Mouse (Mus musculus): Measurements from ENCODE around the gene Glyctk.

DNA sequence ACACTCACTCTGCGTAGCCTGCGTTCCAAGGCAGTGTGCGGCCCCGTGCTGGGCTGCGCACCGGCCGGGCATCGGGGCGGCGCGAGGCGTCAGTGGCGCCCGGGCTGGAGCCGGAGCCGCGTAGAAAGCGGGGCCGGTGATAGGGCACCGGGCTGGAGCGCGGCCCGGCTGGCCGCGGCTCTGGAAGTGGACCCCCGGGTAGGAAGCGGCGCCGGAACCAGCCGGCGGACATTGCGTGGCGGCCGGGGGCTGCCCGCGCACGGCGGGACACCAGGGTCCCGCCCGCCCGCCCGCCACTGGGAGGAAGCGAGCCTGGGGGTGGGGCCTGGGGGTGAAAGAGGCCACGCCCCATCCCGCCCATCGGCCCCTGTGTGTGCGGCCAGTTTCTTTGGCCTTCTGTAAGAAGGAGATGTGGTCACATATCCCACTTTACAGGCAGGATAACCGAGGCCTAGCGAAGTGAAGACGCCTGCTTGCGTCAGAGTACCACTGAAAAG lies 41.1 kb upstream of the Glyctk start:
- TF ChIP-seq CTCF (IDR thresholded peaks at IDR 0.05; ENCODE audit: low read depth, low read length): no peak
- no peak for TF ChIP-seq GATA1 (IDR thresholded peaks at IDR 0.05; ENCODE audit: borderline replicate concordance, low read length)
- no peak for TF ChIP-seq POLR2AphosphoS5 (IDR thresholded peaks at IDR 0.05; ENCODE audit: insufficient replicate concordance, low read depth, low read length)
- no peak for TF ChIP-seq TAL1 (conservative IDR thresholded peaks at IDR 0.05; ENCODE audit: low read depth, low read length)
